Mouse (Mus musculus): ENCODE data around the gene Ube2d3.

- TF ChIP-seq CTCF (IDR thresholded peaks at IDR 0.05; ENCODE audit: borderline replicate concordance, insufficient read depth, low read depth, low read length) = no peak
- no peak for TF ChIP-seq POLR2A (IDR thresholded peaks at IDR 0.05; ENCODE audit: borderline replicate concordance, insufficient read depth, low read length)
Measured at GRCm38 (mm10) chr3:135417245-135417644, 20.7 kb upstream of the Ube2d3 start.

All from cerebellum, adult 2 months (tissue).